Mouse (Mus musculus) heart, adult 9 months (tissue): ENCODE measurements around the gene Syt17.

ENCODE experiments used
- DNase-seq, 2 experiments: peaks; one replicate each; pipeline ENCODE4 v3.0.0; 2022; ENCODE audit warnings: low spot score in 2 of 2

Syt17 gene

DNA sequence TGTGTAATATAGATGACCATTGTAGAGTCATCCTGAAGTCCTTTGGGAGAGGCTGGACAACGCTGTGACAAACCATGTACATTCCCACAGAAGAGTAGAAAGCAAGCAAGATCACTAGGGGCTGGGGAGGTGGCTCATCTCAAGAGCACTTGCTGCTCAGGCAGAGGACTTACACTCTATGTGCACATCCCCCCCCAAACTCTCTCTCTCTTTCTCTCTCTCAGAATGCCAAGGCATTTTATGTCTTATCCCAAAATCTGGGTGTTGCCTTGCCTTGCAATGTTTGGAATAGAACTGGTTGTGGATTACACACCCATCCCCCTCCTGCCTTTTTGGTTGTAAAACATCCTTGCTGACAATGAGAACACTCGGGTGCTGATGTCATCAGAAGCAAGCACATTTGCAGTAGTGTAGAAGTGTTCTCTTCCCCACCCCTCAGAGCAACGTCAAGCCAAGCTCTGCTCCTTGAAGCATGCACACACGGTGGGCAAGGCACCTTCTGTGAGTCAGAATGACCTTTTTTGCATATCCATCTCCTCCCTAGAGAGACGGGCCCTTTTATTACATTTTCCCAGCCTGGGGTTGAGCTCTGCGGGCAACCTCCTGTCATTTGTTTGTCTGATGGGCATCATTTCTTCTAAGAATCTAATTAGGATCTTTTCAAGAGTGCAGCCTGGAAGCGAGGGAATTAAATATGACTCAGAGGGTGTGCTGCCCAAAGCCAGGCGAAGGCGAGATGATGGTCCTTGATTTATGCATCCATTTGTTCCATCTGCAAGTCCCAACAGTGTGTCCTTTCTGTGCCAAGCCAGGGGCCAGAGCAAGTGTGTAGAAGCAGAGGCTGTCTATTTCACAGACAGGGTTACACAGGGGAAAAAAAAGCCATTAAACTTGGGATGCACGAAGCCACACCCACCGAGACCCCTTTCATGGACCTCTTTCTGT is 15.1 kb upstream of the Syt17 start:
- no peak for DNase-seq

DNA sequence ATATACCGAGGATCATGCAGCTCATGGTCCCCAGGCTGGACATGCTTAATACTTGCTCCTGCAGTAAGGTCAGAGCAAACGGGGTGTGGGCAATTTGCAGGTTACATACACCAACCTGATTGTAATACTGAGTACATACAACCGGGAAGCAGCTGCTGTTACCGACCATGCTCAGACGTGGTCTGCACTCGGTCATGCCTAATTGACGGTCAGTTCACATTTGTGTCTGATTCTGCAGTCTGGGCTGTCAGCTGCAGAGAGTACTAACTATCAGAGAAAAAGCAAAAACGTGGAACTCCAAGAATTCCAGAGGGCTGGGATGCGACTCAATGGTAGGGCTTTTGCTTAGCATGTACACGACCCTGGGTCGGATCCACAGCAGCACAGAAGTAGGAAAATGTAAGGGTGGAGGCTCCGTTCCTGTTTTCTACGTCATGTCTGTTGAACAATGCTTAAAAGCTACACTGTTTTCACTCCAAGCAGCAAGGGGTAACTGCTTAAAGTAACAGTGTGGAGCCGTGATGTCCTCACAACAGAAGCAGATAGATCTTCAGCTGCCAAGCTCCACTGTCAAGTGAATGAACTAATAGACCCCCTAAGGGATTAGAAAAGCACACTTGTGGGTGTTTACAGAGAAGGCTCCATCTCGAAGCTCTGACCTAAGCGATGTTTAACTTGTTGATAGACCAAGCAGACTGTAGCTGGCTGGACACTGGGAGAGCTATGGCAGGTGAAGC is 13.5 kb upstream of the Syt17 start:
- DNase-seq: peak in 1 of 2 experiments; percentile 30

DNA sequence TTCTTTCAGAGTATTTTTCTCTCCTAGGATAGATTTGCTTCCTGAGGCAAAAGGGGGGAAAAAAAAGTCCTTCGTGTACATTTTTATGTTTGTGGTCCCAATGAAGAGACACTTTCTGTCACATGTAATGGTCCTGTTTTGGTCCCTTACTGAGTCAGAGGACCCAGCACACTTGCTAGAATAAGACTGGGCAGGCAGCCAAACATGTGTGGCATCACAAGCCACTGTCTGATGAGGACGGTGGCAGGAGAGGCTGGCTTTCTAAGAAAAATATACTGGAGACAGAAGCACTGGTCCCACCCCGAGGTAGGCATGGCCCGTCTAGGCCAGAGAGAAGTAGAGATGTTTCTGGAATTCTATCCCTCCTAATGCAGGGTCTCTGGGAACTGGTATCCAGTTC is 5.7 kb upstream of the Syt17 start:
- DNase-seq: no peak

DNA sequence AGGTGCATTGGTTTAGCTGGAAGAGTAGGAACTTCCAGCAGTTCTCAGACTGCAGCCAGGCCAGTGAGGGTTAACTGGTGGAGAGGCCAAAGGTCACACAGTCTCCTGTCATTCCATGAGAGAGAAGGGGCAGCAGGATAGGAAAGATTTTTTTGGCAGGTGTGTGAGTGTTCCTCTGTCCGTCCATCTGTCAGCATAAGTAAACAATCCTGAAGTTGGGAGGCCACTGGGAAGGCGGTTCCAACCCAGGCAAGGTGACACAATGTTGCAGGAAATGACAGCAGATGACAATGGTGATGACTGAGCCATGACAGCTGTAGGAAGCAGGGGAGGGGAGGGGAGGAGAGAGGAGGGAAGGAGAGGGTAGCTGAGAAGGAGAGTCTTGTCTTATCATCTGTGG is 4.9 kb upstream of the Syt17 start:
- DNase-seq: no peak

DNA sequence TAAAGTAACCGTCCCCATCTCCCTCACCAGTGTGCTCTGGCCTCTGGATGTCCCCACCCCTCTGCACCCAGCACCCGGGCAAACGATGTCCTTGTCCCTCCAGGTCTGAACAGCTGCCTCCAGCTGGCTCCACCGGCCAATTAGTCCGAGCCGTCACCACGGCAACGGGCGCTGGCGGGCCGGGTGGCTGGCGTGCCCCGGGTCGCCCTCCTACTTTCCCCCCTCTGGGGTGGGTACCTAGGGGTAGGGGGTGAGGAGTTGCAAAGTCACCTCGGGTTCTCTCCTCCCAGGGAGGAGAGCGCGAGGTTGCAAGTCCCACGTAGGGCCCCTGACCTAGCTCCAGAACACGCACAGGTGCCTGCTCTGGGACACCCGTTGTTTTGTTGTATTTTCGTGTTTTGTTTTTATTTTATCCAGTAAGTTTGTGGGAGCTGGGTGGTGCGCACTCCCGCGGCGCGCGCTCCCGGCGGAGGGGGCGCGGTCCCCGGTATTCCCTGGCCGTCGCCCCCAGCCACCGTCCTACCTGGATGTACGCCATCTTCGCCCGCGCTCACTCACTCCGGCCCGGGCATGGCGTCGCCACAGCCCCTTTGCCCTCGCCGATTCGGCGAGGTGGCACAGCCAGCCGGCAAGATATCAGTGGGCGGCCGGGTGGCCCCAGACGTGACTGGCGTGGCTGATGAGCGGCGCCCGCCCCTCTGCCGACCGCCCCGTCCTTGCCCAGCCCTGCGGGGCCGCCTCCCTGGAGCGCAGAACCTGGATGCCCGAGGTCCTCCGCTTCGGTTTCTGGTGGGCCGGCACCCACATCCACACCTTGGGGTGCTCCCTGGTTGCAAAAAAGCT is 510 bp downstream of the Syt17 start:
- DNase-seq: peak; percentile 53 to 61

DNA sequence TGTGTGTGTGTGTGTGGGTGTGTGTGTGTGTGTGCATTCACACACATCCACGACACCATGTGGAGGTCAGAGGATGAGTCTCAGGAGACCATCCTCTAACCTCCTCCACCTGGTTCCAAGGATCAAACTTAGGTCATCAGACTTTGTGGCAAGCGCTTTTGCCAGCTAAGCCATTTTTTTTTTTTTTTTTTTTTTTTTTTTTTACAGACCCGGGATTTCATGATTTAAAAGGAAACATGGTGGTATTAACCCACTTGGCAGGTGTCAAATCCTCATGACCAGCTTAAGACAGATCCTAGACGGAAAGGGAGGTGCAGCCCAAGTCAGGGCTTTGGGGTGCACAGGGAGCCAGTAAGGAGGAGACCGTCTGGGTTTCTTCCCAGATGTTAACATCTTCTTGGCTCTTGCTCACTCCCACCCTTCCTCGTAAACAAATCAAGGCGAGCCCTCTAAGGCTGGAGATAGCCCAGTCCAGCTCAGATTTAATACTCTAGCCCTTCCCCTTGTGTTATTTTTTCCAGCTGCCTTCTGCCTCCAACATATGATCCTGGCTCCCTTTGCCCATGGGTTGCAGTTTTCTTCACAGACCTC is 4.0 kb downstream of the Syt17 start:
- peak; percentile 37 to 43 for DNase-seq

DNA sequence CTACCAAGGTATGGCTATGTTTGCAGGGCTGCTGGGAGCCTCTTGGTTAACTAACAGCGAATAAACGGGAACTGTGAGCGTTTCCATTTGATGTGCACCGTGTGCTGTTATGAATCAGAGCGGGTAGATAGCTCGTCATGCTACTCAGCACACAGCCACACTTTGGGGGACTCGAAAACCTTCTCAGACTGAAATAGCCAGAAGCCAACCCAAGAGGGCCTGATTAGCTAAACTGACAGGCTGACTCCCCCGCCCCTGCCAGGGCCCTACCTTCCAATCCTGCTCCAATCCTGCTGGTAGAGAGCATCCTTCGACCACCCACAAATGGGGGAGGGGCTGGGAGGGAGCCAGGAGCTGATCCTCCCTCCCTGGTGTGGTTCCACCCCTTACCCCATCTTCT is 4.7 kb downstream of the Syt17 start:
- no peak for DNase-seq

DNA sequence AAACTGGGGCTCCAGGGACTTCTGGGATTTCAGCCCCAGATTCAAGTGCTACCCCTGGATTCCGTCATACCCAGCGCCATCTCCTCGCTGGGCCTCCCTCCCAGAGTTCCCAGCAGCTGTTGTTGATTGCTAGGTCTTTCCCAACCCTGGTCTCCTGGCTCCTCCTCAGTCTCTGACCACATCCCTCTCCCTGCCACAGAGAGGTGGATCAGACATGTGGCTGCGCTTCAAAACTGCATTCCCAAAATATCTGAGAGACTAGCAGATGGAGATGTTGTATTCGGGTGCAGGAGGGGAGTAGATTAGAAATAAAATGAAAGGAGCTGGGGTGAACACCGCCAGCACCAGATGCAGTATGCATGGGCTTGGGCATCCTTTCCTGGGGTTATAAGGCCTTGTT is 6.5 kb downstream of the Syt17 start:
- peak; percentile 74 for DNase-seq

DNA sequence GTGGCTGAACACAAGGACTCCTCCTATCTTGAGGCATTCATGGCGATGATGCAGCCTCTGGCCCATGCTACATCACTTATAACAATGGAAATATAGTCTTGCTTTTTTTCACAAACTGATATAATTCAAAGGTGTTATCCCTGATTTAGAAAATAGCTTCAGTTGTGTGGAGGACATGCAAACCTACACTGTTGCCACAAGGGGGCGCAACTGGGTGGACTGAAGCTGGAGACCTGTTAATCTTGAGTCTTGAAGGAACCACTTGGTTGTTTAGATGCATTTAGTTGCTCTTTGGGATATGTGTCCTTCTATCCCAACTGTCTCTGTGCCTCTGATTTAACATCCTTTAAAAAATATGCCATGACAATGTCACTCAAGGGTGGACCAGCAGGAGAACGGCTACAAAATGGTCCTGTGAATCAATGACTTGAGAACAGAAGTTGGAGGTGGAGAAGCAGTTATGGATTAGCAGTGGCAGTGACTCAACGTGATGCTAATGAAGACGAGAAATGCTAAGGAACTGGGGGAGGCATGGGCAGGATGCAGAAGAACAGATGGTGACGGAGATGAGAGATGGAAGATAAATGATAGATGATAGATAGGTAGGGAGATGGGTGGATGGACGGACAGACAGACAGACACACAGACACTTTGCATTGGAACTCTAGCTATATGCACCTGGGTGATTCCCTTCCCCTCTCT is 10.8 kb downstream of the Syt17 start:
- no peak for DNase-seq

DNA sequence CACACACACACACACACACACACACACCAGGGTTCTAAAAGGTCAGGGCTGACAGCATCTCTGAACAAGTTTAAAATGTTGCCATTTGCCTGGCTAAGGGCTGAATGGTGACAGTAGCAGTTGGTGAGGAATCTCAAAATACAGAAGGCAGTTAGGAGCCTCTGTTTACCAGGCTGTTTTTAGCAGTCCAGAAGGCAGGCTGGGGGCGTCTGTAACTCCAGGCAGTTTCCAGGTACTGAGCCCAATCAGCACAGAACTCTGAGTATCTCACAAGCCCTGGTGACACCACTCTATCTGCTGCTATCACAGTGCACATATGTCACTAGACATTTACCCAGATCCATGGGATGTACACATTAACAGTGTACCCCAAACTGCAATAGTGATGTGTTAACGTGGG is 19.1 kb downstream of the Syt17 start:
- DNase-seq: no peak

DNA sequence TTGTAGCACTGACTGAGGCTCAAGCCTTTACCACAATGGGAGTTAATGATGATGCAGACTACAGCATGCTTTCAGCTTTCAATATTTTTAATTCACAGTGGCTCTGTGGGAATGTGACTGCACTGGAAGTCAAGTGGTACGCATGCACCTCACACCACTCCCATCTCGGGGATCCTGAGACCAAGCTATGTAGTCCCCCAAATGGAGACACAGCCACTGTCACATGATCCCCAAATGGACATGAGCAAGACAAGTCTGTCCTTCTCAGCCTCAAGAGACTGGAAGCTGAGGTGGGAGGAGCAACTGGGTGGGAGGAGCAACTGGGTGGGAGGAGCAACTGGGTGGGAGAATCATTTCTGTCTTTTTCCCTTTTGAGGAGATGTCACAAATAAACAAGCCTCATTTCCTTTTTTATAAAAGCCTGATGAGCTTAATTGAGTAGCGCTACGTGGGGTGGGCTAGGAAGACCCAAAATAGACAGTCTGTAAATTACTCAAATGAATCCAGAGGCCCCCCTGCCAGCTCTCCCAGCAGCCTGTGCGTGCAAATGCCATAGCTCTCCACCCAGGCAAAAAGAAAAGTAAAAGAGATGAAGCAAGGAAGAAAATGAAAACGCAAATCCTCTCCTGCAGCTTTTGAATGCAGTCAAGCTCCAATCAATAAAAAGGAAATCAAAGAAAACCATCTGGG is 28.4 kb downstream of the Syt17 start:
- DNase-seq: no peak

DNA sequence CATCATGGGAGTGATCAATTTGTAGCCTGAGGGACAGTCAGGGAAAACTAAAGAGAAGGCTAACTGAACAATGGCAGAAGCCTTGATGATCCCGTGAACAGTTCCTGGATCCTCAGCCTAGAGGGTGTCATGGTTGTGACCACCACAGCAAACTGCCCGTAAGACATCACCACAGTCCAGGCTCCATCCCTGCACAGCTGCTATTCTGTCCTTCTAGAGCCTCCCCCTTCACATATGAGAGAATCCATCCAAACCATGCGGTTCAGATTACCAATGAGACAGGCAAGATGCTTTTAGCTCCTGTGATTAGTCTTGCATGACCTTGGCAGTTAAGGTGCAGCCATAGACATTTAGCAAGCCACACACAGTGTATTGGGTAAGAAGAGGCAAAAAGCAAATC is 33.8 kb downstream of the Syt17 start:
- DNase-seq: no peak

DNA sequence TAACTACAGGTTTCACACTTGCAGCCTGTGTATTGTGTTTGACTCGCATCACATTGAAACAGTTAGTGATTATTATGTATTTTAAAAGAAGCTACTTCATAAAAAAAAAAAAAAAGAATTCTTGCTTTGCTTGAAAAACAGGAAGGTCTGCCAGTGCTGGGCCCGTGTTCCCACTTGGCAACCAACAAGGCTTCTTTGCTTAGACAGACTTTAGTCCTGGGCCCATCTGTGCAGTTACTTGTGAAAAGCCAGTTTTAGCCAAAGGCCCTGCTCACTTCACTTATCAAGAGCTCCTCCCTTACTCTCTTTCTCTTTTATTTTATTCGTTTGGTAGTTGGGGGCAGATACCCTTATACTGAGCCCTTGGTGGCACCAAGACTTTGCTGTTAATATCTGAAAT is 36.1 kb downstream of the Syt17 start:
- DNase-seq: no peak

DNA sequence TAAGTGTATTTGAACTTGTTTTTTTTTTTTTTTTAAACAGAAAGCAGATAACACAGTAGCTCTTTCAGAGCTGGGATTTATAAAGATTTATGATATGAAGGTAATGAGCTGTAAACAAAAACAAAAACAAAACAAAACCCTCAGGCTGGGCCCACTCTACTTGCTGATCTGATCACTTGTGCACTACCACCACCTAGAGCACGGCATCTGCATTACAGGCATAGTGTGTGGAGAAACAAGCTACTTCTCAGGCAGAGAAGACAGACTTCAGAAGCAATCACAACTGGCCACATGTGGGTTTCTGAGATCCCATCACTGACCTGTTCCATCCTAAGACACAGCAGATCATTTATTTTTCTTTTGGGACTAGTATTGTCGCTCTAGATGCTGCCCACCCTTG is 38.6 kb downstream of the Syt17 start:
- DNase-seq: no peak

DNA sequence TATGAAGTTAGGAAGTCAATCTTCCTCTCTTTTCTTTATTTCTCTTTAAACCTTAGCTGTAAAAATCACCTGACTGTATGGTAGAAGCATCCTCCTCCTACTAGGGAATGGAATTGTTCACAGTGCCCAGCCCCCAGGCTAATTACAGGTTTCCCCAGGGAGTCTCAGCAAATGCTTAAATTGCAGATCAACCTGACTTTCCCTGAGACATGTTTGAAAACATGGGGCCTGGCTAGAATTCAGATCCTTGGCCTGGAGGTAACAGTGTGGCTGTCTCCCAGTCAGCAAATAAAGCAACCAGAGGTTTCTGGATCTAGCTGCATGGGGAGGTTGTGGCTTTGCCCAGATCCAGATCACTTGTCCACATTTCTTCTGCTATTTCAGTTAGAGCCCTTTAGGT is 42.8 kb downstream of the Syt17 start:
- no peak for DNase-seq

DNA sequence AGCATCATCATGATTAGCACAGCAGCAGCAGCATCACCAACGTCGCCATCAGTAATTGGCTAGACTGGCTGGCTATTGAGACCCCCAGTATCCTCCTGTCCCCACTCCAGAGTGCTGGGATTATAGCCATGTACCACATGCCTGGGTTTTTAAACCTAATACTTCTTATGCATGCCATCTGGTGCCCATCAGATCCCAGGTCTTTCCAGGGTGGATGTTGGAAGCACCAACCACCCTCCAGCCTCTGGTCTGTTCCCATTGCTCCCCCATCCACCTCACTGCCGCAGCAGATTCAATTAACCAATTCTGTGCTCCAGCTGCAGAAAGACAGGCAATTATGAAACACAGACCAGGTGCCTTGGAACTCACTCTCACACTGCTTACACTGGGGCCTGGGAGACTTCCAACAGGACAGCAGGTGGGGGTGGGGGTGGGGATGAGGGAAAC is 45.4 kb downstream of the Syt17 start:
- no peak for DNase-seq

DNA sequence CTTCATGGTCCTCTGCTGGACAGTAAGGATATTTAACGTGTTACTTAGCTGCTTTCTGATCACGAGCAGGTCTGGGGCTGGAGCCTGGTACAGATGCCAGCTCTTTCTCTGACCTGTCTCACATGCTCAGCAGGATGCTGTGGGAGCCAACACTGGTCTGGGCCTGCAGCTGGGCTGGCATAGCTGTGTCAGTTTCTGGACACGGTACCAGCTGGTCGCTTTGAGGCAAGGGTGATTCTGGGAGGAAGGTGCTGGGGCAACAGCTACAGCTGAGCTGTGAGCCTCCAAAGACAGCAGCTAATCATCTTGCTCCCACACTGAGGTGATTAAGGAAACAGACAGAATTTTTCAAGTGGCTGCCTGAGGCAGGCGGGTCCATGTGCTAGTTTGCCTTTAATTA is 46.1 kb downstream of the Syt17 start:
- no peak for DNase-seq

DNA sequence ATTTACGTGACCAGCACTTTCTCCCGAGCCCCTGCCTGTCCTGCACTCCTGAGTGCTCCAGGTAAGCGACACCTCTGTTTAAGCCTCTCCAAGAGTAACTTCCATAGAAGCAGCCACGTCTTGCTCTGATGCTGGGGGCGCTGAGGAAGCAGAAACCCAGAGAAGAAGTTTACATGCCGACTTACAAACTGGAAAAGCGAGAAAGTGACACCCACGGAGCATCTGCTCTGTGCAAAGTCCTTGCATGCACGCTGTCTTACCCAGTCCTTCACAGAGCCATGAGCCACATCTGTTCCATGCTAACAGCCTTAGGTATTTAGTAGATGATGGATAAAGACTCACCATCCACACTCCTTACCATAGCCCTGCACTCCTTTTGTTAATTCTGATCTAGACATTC is 48.3 kb downstream of the Syt17 start:
- DNase-seq: no peak

DNA sequence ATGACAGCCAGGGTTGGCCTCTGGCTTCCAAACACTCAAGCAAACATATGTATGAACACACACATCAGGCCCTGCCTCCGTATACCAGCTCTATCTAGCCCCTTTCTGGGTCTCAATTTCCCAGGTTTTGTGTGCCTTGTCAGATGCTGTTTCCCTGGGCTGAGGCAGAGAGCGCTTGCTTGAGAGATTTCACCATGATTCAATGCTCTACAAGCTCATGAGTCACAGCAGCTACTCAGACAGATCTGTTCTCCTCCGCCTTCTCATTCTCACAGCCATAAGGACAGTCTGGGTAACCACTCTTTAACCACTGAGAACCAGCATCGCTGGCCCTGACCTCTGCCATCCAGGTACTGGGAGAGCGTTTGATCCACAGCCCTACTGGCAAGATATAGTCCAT is 57.3 kb downstream of the Syt17 start:
- no peak for DNase-seq

DNA sequence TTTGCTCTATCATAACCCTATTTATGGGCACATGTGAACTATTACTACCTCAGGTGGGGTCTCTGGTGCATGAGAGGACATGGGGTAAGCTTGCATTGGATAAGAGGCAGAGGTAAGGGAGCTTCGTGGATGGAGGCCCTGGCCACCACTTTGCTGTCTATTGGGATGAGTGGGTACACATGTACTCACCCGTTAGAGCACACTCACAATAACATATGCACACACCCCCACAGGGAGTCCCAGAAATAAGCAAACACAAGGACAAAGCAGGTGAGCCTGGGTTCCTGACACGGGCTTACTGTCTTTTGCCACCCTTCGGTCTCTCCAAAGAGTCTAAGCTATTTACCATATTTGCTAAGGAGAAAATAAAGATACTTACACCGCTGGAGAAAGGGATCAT is 67.0 kb downstream of the Syt17 start:
- DNase-seq: no peak

DNA sequence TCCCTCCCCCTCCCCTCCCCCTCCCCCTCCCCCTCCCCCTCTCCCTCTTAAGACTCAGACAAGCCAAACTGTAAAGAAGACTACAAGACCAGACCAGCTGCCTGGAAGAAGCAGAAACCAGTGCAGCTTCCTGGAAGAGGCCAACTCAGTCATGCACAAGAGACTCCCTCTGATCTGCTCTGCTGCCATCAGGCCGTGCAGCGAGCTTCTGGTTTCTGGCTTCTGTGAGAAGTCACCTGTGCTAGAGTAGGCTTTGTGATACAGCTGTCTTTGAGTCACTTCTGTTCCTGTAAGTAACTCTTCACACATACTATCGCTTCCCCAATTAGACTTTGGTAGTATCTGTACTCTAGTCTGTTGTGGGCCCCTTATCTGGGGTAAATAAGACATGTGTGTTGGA is 68.0 kb downstream of the Syt17 start:
- DNase-seq: no peak
